Mouse (Mus musculus) forebrain, embryonic 11.5 days (tissue): ENCODE measurements around the gene P2rx7. TPM values are rescaled to one million over a fixed set of nuclear protein-coding genes. Genes with fewer than 3 reads are reported as not detected.
"Not testable (repeated sequence)": the region's sequence is repeated elsewhere in the genome, so short reads cannot be mapped to it uniquely, and the experiment has no call there.

Source experiments
- ATAC-seq: fragments of 200-750 bp; cut with Nextera tagmentation; replicated peaks from 2 replicates; pipeline ENCODE4 v1.8.0; 2017; ENCODE audit warnings: moderate TSS enrichment; ENCODE audit not compliant: low FRiP score
- DNase-seq: peaks from one replicate; pipeline ENCODE4 v3.0.0-alpha.2; 2017; ENCODE audit warnings: low spot score
- H3K27ac ChIP-seq: fragments of 300-500 bp; sonication (generic); 2 replicates; pipeline ENCODE4 v1.5.1; 2014; ENCODE audit warnings: low read depth, low read length
- H3K27me3 ChIP-seq: fragments of 300-500 bp; sonication (generic); 2 replicates; pipeline ENCODE4 v1.6.1; 2014; ENCODE audit warnings: mild to moderate bottlenecking, low read length, mixed read lengths; ENCODE audit not compliant: control insufficient read depth, insufficient read depth
- H3K36me3 ChIP-seq: fragments of 300-500 bp; sonication (generic); 2 replicates; pipeline ENCODE4 v1.6.1; 2014; ENCODE audit warnings: mild to moderate bottlenecking, low read length, moderate library complexity, mixed read lengths; ENCODE audit not compliant: control insufficient read depth, insufficient read depth
- H3K4me1 ChIP-seq: fragments of 300-500 bp; sonication (generic); replicated peaks from 2 replicates; pipeline ENCODE4 v1.6.1; 2014; ENCODE audit warnings: low read length, mixed read lengths; ENCODE audit not compliant: control insufficient read depth, insufficient read depth
- H3K4me2 ChIP-seq: fragments of 300-500 bp; sonication (generic); 2 replicates; pipeline ENCODE4 v1.6.1; 2014; ENCODE audit warnings: low read depth, mild to moderate bottlenecking, low read length, moderate library complexity, mixed read lengths; ENCODE audit not compliant: severe bottlenecking
- H3K4me3 ChIP-seq: fragments of 300-500 bp; sonication (generic); 2 replicates; pipeline ENCODE4 v1.5.1; 2014; ENCODE audit warnings: low read depth, low read length
- H3K9ac ChIP-seq: fragments of 300-500 bp; sonication (generic); 2 replicates; pipeline ENCODE4 v1.6.1; 2014; ENCODE audit warnings: low read length
- H3K9me3 ChIP-seq: fragments of 300-500 bp; sonication (generic); 2 replicates; pipeline ENCODE4 v1.6.1; 2016; ENCODE audit warnings: low read length, mixed read lengths; ENCODE audit not compliant: control insufficient read depth
- WGBS: fragments of 180-500 bp; shearing (Covaris S2); extraction: QIAGEN DNeasy Blood & Tissue Kit; methylation state at CpG from one replicate; pipeline ENCODE4 v1.1.7; 2014; 5-methylcytosine and 5-hydroxymethylcytosine counted together
- polyA plus RNA-seq: library from polyadenylated mRNA; unstranded; fragments of >200 nt; fragmentation: Nextera tagmentation; extraction: Ambion mirVana; gene quantifications from 2 replicates; pipeline ENCODE4 v1.2.1, GENCODE M21; 2014

Gene P2rx7
- polyA plus RNA-seq, 1 experiment from 2014 or later, result 0.77 TPM

GRCm38 (mm10) chr5:122668981-122669897 lies 25.5 kb downstream of the P2rx7 start:
- Histone ChIP-seq H3K9ac (no peak overlapping the region), H3K27me3 (no peaks in the 10 kb centered on the region), H3K9me3 (no peaks in the 10 kb centered on the region), H3K4me3 (no peak overlapping the region), H3K4me1 (no peaks in the 10 kb centered on the region), H3K4me2 (no peak overlapping the region), H3K36me3 (no peaks in the 10 kb centered on the region), H3K27ac (no peak overlapping the region)
- ATAC-seq (no peak), DNase-seq (no peak)
- 91% methylated on average over 15 of the region's 15 CpGs for WGBS

- not testable (repeated sequence) for H3K4me2 ChIP-seq, H3K27ac ChIP-seq, H3K36me3 ChIP-seq, H3K9ac ChIP-seq, ATAC-seq, H3K27me3 ChIP-seq, DNase-seq, H3K4me1 ChIP-seq, H3K9me3 ChIP-seq, H3K4me3 ChIP-seq
- WGBS, result 79% methylated on average over 7 of the region's 7 CpGs
These were observed 27.9 kb downstream of the P2rx7 start for GRCm38 (mm10) chr5:122671641-122672040.

- WGBS, result 89% methylated on average over 5 of the region's 5 CpGs
- ATAC-seq (no peak), DNase-seq (no peak)
- H3K36me3 ChIP-seq, result no peaks in the 10 kb centered on the region
- no peaks in the 10 kb centered on the region for H3K9me3 ChIP-seq
- H3K27ac ChIP-seq, result no peak overlapping the region
- H3K27me3 ChIP-seq, result no peaks in the 10 kb centered on the region
- no peak overlapping the region for H3K4me2 ChIP-seq
- no peak overlapping the region for H3K9ac ChIP-seq
- no peaks in the 10 kb centered on the region for H3K4me1 ChIP-seq
- H3K4me3 ChIP-seq, result no peak overlapping the region
These were observed 28.6 kb downstream of the P2rx7 start for GRCm38 (mm10) chr5:122672298-122672697.

- ATAC-seq (no peak), DNase-seq (no peak)
- no peaks in the 10 kb centered on the region for H3K36me3 ChIP-seq
- no peaks in the 10 kb centered on the region for H3K27me3 ChIP-seq
- no peaks in the 10 kb centered on the region for H3K9me3 ChIP-seq
- H3K4me2 ChIP-seq, result no peak overlapping the region
- H3K9ac ChIP-seq, result no peak overlapping the region
- H3K4me3 ChIP-seq, result no peak overlapping the region
- no peak overlapping the region for H3K27ac ChIP-seq
- no peaks in the 10 kb centered on the region for H3K4me1 ChIP-seq
- WGBS, result 90% methylated on average over 8 of the region's 8 CpGs
These were observed 32.3 kb downstream of the P2rx7 start for GRCm38 (mm10) chr5:122676002-122676401.

GRCm38 (mm10) chr5:122677983-122678382 lies 34.3 kb downstream of the P2rx7 start:
- Histone ChIP-seq H3K27me3 (no peaks in the 10 kb centered on the region), H3K27ac (no peak overlapping the region), H3K4me1 (no peaks in the 10 kb centered on the region), H3K4me2 (no peak overlapping the region), H3K4me3 (no peak overlapping the region), H3K9ac (no peak overlapping the region), H3K9me3 (no peaks in the 10 kb centered on the region), H3K36me3 (no peaks in the 10 kb centered on the region)
- DNase-seq, result no peak
- WGBS, result 96% methylated on average over 9 of the region's 9 CpGs
- no peak for ATAC-seq

GRCm38 (mm10) chr5:122679881-122680280 lies 36.2 kb downstream of the P2rx7 start:
- Histone ChIP-seq H3K36me3 (no peaks in the 10 kb centered on the region), H3K4me1 (no peaks in the 10 kb centered on the region), H3K9me3 (no peaks in the 10 kb centered on the region), H3K4me2 (no peak overlapping the region), H3K9ac (no peak overlapping the region), H3K27ac (no peak overlapping the region), H3K4me3 (no peak overlapping the region), H3K27me3 (no peaks in the 10 kb centered on the region)
- 90% methylated on average over 8 of the region's 8 CpGs for WGBS
- ATAC-seq (no peak), DNase-seq (no peak)

- 82% methylated on average over 12 of the region's 12 CpGs for WGBS
- ATAC-seq, result no peak
- H3K27ac ChIP-seq, result no peak overlapping the region
These were observed 37.6 kb downstream of the P2rx7 start for GRCm38 (mm10) chr5:122681276-122681675.

DNA sequence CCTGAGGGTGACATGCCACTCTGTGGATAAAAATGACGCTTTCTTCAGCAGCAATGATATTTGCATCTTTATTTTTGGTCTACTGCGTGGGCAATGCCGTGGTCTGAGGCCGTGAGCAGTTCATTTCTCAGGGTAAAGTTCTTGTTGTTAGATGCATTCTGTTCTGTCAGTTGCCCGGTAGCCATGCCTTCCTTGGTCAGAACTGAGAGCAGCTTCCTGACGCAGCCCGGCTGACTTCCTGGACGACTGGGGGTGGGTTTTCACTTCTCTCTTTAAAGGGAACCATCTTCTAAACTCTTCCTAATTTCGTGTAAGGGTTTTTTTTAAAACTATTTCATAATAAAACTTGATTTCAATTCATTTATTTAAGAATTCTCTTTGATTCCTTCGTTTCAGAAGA lies 40.2 kb downstream of the P2rx7 start:
- H3K27ac ChIP-seq, result no peak overlapping the region
- no peak overlapping the region for H3K4me2 ChIP-seq
- no peaks in the 10 kb centered on the region for H3K36me3 ChIP-seq
- no peaks in the 10 kb centered on the region for H3K9me3 ChIP-seq
- ATAC-seq (no peak), DNase-seq (no peak)
- H3K4me1 ChIP-seq, result no peaks in the 10 kb centered on the region
- no peaks in the 10 kb centered on the region for H3K27me3 ChIP-seq
- no peak overlapping the region for H3K4me3 ChIP-seq
- WGBS, result 86% methylated on average over 10 of the region's 10 CpGs
- no peak overlapping the region for H3K9ac ChIP-seq

More at GRCm38 (mm10) chr5:122681276-122681675, 37.6 kb downstream of the P2rx7 start:
- Histone ChIP-seq H3K4me2 (no peak overlapping the region), H3K36me3 (no peaks in the 10 kb centered on the region), H3K27me3 (no peaks in the 10 kb centered on the region), H3K4me1 (no peaks in the 10 kb centered on the region), H3K9me3 (no peaks in the 10 kb centered on the region), H3K4me3 (no peak overlapping the region), H3K9ac (no peak overlapping the region)
- no peak for DNase-seq

DNA sequence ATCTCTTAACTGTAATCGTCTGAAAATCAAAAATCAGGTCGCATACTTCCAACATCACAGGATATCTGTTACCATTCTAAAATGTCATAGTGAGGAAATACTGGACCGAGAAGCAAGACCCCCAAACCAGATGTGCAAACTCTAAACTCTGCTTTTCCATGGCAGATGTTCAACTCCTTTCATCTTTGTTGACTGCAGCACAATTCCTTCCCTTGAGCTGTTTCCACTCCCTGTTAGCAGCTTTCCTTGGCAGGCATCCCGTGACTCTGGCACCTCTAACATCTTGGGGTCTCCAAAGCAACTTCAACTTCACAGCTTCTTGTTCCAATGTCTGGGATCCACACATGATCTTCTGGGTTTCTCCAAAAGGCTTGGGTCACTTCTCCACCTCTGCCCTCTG lies 43.7 kb downstream of the P2rx7 start:
- no peak for ATAC-seq
- no peak overlapping the region for H3K27ac ChIP-seq
- H3K4me1 ChIP-seq, result no peaks in the 10 kb centered on the region
- no peaks in the 10 kb centered on the region for H3K36me3 ChIP-seq
- no peak overlapping the region for H3K4me2 ChIP-seq
- H3K4me3 ChIP-seq, result no peak overlapping the region
- no peak overlapping the region for H3K9ac ChIP-seq
- no peaks in the 10 kb centered on the region for H3K27me3 ChIP-seq
- DNase-seq, result no peak
- no peaks in the 10 kb centered on the region for H3K9me3 ChIP-seq
- 93% methylated on average over 4 of the region's 4 CpGs for WGBS
